In genomic region chr11:67647745-67648144, GRCm38 (mm10) we compare ENCODE assay signal across 10 mouse cellular contexts. TPM values are rescaled to one million over a fixed set of nuclear protein-coding genes. Genes with fewer than 3 reads are reported as not detected.
DNase-seq lines count a peak whose midpoint lies in the region; ATAC-seq and TF ChIP-seq lines count a peak whose summit lies in the region.
"Had no signal": no experiment of that assay in that cellular context is flagged by ENCODE, and none has a peak within 500 bp of the region (broad histone marks: within the 10 kb centered on the region; RNA-seq: fewer than 3 reads in every experiment).

No protein-coding gene starts in this region.

- no peak overlapping the region for H3K9ac ChIP-seq in neural tube, embryonic 15.5 days (replicated peaks)
- no peak overlapping the region for H3K9ac ChIP-seq in lung, embryonic 14.5 days
- H3K9ac ChIP-seq: embryonic facial prominence, embryonic 12.5 days; neural tube, embryonic 12.5 days had no signal

- 39% methylated on average over 5 of the region's 5 CpGs for WGBS in neural tube, embryonic 15.5 days
- 30% methylated on average over 5 of the region's 5 CpGs for WGBS in lung, embryonic 14.5 days

- no peaks in the 10 kb centered on the region for H3K27me3 ChIP-seq in neural tube, embryonic 15.5 days (replicated peaks)
- no peaks in the 10 kb centered on the region for H3K27me3 ChIP-seq in lung, embryonic 14.5 days (ENCODE audit: insufficient read depth, low read length)
- H3K27me3 ChIP-seq: embryonic facial prominence, embryonic 12.5 days; neural tube, embryonic 12.5 days had no signal

- no peak overlapping the region for H3K27ac ChIP-seq in neural tube, embryonic 15.5 days (replicated peaks)
- H3K27ac ChIP-seq in lung, embryonic 14.5 days (ENCODE audit: low read depth), result no peak overlapping the region
- H3K27ac ChIP-seq: embryonic facial prominence, embryonic 12.5 days; neural tube, embryonic 12.5 days had no signal

- DNase-seq in neural tube, embryonic 10.5 days (ENCODE audit: extremely low spot score, low spot score), result peak; percentile 71
- peak; percentile 93 to 94 for DNase-seq in cerebellum, postnatal 10 days
- peak; percentile 72 for DNase-seq in gastrocnemius, postnatal 14 days
- DNase-seq in kidney, postnatal 14 days, result peak; percentile 83
- peak; percentile 80 for DNase-seq in lung, embryonic 14.5 days
- peak; percentile 91 for DNase-seq in retina, embryonic 14.5 days (ENCODE audit: low spot score)
- DNase-seq in urinary bladder, postnatal 10 days (ENCODE audit: low spot score), result peak; percentile 34

- no peak for ATAC-seq in neural tube, embryonic 15.5 days (ENCODE audit: low FRiP score)
- peak; percentile 44; the same call in 1 of the 2 replicates for ATAC-seq in lung, embryonic 14.5 days (ENCODE audit: insufficient read depth)

- H3K36me3 ChIP-seq in neural tube, embryonic 15.5 days, result no peaks in the 10 kb centered on the region
- no peaks in the 10 kb centered on the region for H3K36me3 ChIP-seq in lung, embryonic 14.5 days (ENCODE audit: insufficient read depth)
- H3K36me3 ChIP-seq: embryonic facial prominence, embryonic 12.5 days; neural tube, embryonic 12.5 days had no signal

- intact Hi-C loops in gastrocnemius, postnatal 14 days (cut with DNase I; ENCODE audit: low total_unique reads), result loop anchor here (5.0 to 10.0 kb wide), 3 partner anchors 113 to 270 kb away; no protein-coding TSS in a partner anchor

- H3K4me1 ChIP-seq in neural tube, embryonic 15.5 days, result peaks cover 7% of the 10 kb centered on the region
- H3K4me1 ChIP-seq in lung, embryonic 14.5 days (ENCODE audit: insufficient read depth), result no peaks in the 10 kb centered on the region

- no peaks in the 10 kb centered on the region for H3K9me3 ChIP-seq in neural tube, embryonic 15.5 days (replicated peaks)
- no peaks in the 10 kb centered on the region for H3K9me3 ChIP-seq in lung, embryonic 14.5 days (ENCODE audit: low read depth, low read length)
- H3K9me3 ChIP-seq: embryonic facial prominence, embryonic 12.5 days; neural tube, embryonic 12.5 days had no signal

- no peak overlapping the region for H3K4me2 ChIP-seq in neural tube, embryonic 15.5 days
- no peak overlapping the region for H3K4me2 ChIP-seq in lung, embryonic 14.5 days
- H3K4me2 ChIP-seq: embryonic facial prominence, embryonic 12.5 days; neural tube, embryonic 12.5 days had no signal

- TF ChIP-seq CTCF in lung, embryonic 14.5 days (IDR thresholded peaks at IDR 0.05; ENCODE audit: low read depth), result peak; percentile 93

- no peak overlapping the region for H3K4me3 ChIP-seq in neural tube, embryonic 15.5 days (replicated peaks)
- no peak overlapping the region for H3K4me3 ChIP-seq in lung, embryonic 14.5 days (ENCODE audit: low read depth, low read length)
- H3K4me3 ChIP-seq: embryonic facial prominence, embryonic 12.5 days; neural tube, embryonic 12.5 days had no signal

RNA-seq across cellular contexts. Expression of gene Rcvrn, which starts 47.4 kb away (rescaled TPM):
- not detected in 2 replicates for polyA plus RNA-seq in neural tube, embryonic 15.5 days (2015; fragmentation: Nextera tagmentation; extraction: Ambion mirVana)
- not detected for total RNA-seq in gastrocnemius, postnatal 14 days (2021)
- not detected in 2 replicates for polyA plus RNA-seq in lung, embryonic 14.5 days (2014; fragmentation: Nextera tagmentation; extraction: Ambion mirVana)
- polyA plus RNA-seq: embryonic facial prominence, embryonic 12.5 days; neural tube, embryonic 12.5 days had no signal

Comparison
In these comparisons a context has a peak if more than half of its experiments do, and no peak if none do; other contexts are left out.
1. DNase-seq: peak in every context shown above with its lines; median percentile 94 in cerebellum, postnatal 10 days; 91 in retina, embryonic 14.5 days; 83 in kidney, postnatal 14 days; 80 in lung, embryonic 14.5 days; 72 in gastrocnemius, postnatal 14 days; 71 in neural tube, embryonic 10.5 days; 34 in urinary bladder, postnatal 10 days.